Mouse (Mus musculus) kidney, adult 2 months (tissue): ENCODE results near the gene Camk2g. TPM values are rescaled to one million over a fixed set of nuclear protein-coding genes. Genes with fewer than 3 reads are reported as not detected.

Experiments
- DNase-seq: peaks from one replicate; pipeline ENCODE4 v3.0.0; 2021
- H3K27ac ChIP-seq: fragments of 200-500 bp; 2 replicates; pipeline ENCODE4 v1.5.1; 2012; ENCODE audit warnings: low read depth, low read length, control low read depth, inconsistent platforms; ENCODE audit not compliant: insufficient read depth
- H3K27me3 ChIP-seq: fragments of 200-500 bp; replicated peaks from 2 replicates; pipeline ENCODE4 v1.6.1; 2012; ENCODE audit warnings: mild to moderate bottlenecking, moderate library complexity, low read length, inconsistent platforms; ENCODE audit not compliant: control insufficient read depth, insufficient read depth
- H3K36me3 ChIP-seq: fragments of 200-500 bp; 2 replicates; pipeline ENCODE4 v1.6.1; 2012; ENCODE audit warnings: mild to moderate bottlenecking, moderate library complexity, low read length, inconsistent platforms; ENCODE audit not compliant: control insufficient read depth, insufficient read depth
- H3K4me1 ChIP-seq: fragments of 200-500 bp; 2 replicates; pipeline ENCODE4 v1.6.1; 2011; ENCODE audit warnings: low read length; ENCODE audit not compliant: control insufficient read depth, insufficient read depth
- H3K4me3 ChIP-seq: fragments of 200-500 bp; 2 replicates; pipeline ENCODE4 v1.5.1; 2011; ENCODE audit warnings: mild to moderate bottlenecking, low read depth, low read length, control low read depth; ENCODE audit not compliant: insufficient read depth
- CTCF ChIP-seq: fragments of 200-500 bp; conservative IDR thresholded peaks from 2 replicates; pipeline ENCODE4 v1.5.1; 2011; ENCODE audit warnings: low read depth, mild to moderate bottlenecking, control low read depth, low read length, moderate library complexity, mixed read lengths; ENCODE audit not compliant: insufficient read depth, insufficient read length
- POLR2A ChIP-seq: fragments of 200-500 bp; IDR thresholded peaks from one replicate; pipeline ENCODE4 v1.6.1; 2011; ENCODE audit warnings: low read depth, low read length, control low read depth
- WGBS: fragments of 180-500 bp; shearing (Covaris S2); methylation state at CpG from one replicate; pipeline ENCODE4 v1.1.7; 2018; 5-methylcytosine and 5-hydroxymethylcytosine counted together
- polyA plus RNA-seq: library from polyadenylated mRNA; depleted of rRNA; stranded (reverse); fragments of >200 nt; gene quantifications from 2 replicates; pipeline ENCODE4 v1.2.3, GENCODE M21; 2012

Camk2g gene
- polyA plus RNA-seq, 1 experiment = 15.4 TPM

DNA sequence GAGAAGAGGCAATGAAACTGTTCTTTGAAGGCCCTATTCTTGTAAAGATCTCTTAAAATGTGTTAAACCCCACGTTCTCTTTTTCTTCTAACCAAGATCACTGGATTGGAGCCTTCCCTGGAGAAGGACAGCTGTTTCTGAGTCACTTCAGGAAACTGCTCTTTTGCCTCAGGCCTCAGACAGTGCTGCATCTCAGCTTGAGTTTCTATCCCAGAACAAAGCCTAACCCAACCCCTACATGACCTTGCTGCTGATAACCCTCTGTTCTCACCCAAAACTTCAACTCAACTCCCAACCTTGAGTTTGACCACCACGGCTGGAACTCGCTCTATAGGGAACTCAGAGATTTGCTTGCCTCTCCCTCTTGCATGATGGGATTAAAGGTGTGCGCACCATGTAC lies 15.5 kb upstream of the Camk2g start:
- TF ChIP-seq CTCF = no peak
- TF ChIP-seq POLR2A = no peak
- Histone ChIP-seq H3K27ac (peak overlapping the region; percentile 73), H3K27me3 (no peaks in the 10 kb centered on the region), H3K4me3 (no peak overlapping the region), H3K4me1 (peaks cover 16% of the 10 kb centered on the region), H3K36me3 (no peaks in the 10 kb centered on the region)
- DNase-seq = no peak
- WGBS = 88% methylated on average over 4 of the region's 4 CpGs

DNA sequence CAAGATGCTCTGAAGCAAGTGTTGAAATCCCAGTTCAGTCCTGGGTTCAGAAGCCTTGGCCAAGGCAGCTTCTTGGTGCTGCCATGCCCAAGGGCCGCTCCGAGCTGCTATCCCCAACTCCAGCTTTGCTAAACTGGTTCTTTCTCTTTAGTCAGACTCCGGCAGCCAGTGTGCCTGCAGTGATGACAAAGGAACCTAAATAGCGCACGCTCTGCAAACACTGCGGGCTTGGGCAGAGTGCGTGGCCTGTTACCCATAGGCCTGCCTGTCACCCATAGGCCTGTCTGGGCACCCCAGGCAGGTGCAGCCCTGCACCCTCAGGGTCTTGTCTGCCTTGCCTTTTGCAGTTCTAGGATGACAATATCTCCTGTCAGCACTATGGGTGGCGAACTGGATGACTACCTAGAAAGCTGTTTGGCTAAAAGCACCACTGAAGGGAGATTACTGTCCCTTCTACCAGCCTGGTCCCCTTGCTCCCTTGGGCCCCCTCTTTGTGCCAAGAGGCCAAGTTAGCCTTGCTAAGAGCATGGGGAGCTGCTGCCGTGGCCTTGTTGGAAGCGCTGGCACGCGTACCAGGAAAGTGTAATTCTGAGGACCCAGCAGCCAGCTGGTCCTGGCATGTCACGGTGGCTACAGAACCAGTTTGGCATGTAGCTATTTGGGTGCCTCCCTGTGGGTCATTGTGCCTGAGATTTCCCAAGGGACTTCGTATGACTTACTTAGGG lies 12.4 kb upstream of the Camk2g start:
- peak; percentile 64 for DNase-seq
- no peak for TF ChIP-seq POLR2A
- no peak for TF ChIP-seq CTCF
- H3K4me1 ChIP-seq = peaks cover 16% of the 10 kb centered on the region
- no peaks in the 10 kb centered on the region for H3K36me3 ChIP-seq
- H3K4me3 ChIP-seq = no peak overlapping the region
- no peaks in the 10 kb centered on the region for H3K27me3 ChIP-seq
- 85% methylated on average over 14 of the region's 14 CpGs for WGBS
- H3K27ac ChIP-seq = no peak overlapping the region

DNA sequence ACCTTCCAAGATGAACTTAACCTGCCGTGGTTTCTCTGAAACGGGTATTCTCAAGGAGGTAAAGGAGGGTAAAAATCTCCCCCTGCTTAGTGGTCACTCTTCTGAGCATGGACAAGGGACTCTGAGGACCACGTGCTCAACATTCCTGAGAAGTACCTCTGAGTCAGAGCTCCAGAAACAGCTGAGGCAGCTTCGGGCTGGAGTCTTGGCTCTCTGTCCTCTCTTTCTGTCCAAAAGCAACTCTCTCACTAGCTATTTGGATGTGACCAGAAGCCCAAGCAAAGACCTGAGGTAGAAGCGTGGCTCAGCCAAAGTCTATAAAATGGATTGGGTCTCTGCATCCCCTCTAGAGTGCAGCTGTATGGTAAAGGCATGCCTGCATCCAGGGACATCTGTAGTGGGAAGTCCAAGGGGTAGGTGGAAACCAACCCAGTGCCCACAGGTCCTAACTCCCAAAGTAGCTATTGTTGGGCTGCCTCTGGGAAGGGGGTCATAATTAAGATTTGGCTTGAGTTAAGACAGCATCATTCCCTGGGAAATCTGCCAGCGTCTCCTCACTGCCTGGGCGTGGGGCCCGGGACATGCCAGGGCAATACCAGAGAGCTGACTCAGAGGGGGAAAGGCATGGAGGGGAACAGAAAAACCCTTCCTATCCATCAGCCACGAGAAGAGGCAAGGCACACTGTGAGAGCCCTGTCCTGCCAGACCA lies 11.2 kb upstream of the Camk2g start:
- Histone ChIP-seq H3K27ac (peak overlapping the region; percentile 88), H3K27me3 (no peaks in the 10 kb centered on the region), H3K36me3 (no peaks in the 10 kb centered on the region), H3K4me1 (peaks cover 16% of the 10 kb centered on the region), H3K4me3 (no peak overlapping the region)
- TF ChIP-seq CTCF (no peak), POLR2A (no peak)
- WGBS = 14% methylated on average over 9 of the region's 9 CpGs
- DNase-seq = peak; percentile 91

DNA sequence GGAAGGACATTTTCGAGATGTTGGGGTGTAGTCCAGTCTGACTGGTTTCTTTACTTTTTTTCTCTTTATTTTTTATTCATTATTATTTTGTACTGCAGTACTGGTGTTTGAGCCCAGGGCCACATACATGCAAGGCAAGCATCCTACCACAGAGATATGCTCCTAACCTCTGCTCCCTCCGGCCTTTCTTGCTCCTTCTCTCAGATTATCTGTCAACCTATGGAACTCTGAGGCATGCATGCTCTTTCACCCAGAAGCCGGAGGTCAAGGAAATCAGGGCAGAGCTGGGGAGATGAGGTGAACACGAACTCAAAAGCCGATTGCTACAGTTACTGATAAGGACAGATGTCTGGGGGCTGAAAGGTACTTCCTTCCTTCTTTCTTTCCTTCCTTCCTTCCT lies 10.6 kb upstream of the Camk2g start:
- WGBS = 46% methylated on average over 5 of the region's 5 CpGs
- H3K27ac ChIP-seq = peak overlapping the region; percentile 68; the same call in 1 of the 2 replicates

DNA sequence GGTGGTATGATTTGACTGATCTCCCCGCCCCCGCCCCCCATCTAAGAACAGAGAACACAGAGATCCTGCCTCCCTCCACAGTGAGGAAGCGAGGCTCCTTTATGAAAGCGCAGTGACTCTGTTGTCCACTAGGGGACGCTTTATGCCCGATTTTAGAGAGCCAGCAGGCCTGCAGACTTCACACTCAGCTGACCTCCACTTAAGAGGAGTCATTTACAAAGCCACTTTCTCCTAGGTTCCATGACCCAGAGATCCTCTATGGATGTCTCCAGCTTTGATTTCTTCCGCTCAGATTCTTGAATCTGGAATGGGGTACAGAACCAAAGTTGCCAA lies 9.7 kb upstream of the Camk2g start:
- TF ChIP-seq POLR2A = no peak
- peak; percentile 96 for TF ChIP-seq CTCF
- DNase-seq = peak; percentile 86
- 1% methylated on average over 7 of the region's 7 CpGs for WGBS
- Histone ChIP-seq H3K36me3 (no peaks in the 10 kb centered on the region), H3K27ac (no peak overlapping the region), H3K27me3 (no peaks in the 10 kb centered on the region), H3K4me3 (no peak overlapping the region), H3K4me1 (peaks cover 16% of the 10 kb centered on the region)

More for the DNA sequence above, 10.6 kb upstream of the Camk2g start:
- no peak for DNase-seq
- H3K4me1 ChIP-seq = peaks cover 16% of the 10 kb centered on the region
- H3K27me3 ChIP-seq = no peaks in the 10 kb centered on the region
- no peaks in the 10 kb centered on the region for H3K36me3 ChIP-seq
- H3K4me3 ChIP-seq = no peak overlapping the region
- TF ChIP-seq CTCF (no peak), POLR2A (no peak)

DNA sequence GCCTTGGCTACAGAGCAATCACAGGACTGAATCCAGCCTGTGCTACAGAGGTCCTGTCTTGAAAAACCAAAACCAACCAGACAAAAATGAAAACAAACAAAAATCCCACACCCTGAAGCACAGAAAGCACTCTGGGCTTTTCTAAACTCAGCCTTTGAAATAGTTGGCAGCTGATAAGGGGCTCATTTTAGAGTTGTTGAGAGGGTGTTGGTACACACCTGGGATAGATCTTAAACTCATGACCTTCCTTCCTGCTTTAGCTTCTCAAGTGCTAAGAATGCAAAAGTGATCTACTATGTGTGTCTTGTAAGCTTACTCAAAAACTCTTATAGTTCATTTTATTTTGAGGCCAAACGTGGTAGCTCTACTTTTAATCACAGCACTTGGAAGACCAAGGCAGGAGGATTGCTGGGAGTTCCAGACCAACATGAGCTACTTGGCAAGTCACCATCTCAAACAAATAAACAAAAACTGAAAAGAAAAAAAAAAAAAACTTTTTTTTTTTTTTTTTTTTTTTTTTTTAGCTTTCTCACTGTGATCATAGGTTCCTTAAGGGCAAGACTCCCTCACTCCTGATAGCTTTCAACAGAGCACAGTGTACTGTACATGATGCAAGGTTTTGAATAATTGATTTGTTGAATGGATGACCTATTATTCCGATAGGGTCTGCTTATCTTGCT lies 9.2 kb upstream of the Camk2g start:
- Histone ChIP-seq H3K27me3 (no peaks in the 10 kb centered on the region), H3K36me3 (no peaks in the 10 kb centered on the region), H3K4me3 (no peak overlapping the region), H3K27ac (no peak overlapping the region), H3K4me1 (peaks cover 16% of the 10 kb centered on the region)
- TF ChIP-seq CTCF (no peak), POLR2A (no peak)
- 21% methylated on average over 2 of the region's 2 CpGs for WGBS
- DNase-seq = no peak

DNA sequence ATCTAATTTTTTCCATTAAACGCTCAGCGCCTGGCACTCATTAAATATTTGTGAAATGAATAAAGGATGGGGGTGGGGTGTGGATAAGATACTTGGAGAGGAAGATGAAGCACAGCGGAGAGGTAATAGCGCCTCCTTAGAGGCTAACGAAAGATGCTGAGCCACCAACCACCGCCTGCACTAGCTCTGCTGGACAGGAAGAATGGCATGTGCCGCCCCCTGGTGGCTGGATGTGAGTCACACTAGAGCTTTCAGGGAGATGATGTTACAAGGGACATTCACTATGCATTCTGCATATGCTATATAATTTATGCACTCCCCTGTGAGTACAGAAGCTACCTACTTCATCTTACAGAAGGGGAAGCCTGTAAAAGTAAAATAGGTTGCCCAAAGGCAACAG lies 4.9 kb upstream of the Camk2g start:
- Histone ChIP-seq H3K36me3 (no peaks in the 10 kb centered on the region), H3K27me3 (no peaks in the 10 kb centered on the region), H3K4me1 (peaks cover 6% of the 10 kb centered on the region; the same call in 1 of the 2 replicates), H3K27ac (no peak overlapping the region), H3K4me3 (no peak overlapping the region)
- DNase-seq = peak; percentile 92
- peak; percentile 97 for TF ChIP-seq CTCF
- TF ChIP-seq POLR2A = no peak
- WGBS = 6% methylated on average over 7 of the region's 7 CpGs
